Mouse (Mus musculus) ES-E14 (cell line): Measurements from ENCODE around the gene Ano9. TPM values are rescaled to one million over a fixed set of nuclear protein-coding genes. Genes with fewer than 3 reads are reported as not detected.

ENCODE experiments used
- DNase-seq: peaks from one replicate; pipeline ENCODE4 v3.0.0-alpha.2; 2013; ENCODE audit warnings: low read depth, low spot score
- H3K27ac ChIP-seq: 2 replicates; pipeline ENCODE4 v1.5.1; 2012; ENCODE audit warnings: low read depth, mild to moderate bottlenecking, low read length, moderate library complexity, mixed read lengths; ENCODE audit not compliant: poor library complexity, insufficient read depth, severe bottlenecking
- H3K36me3 ChIP-seq: 2 replicates; pipeline ENCODE4 v1.6.1; 2012; ENCODE audit warnings: mild to moderate bottlenecking, low read length, moderate library complexity, mixed read lengths; ENCODE audit not compliant: control insufficient read depth, poor library complexity, insufficient read depth, severe bottlenecking
- H3K4me1 ChIP-seq, 2 experiments: fragments of 150-350 bp in 1 of 2; sonication (generic) in 1 of 2; 2 replicates each; pipeline ENCODE4 v1.6.1; 2012; ENCODE audit warnings: low read length in 2 of 2, mild to moderate bottlenecking in 1 of 2, mixed read lengths in 1 of 2; ENCODE audit not compliant: control insufficient read depth in 2 of 2, insufficient read depth in 2 of 2, poor library complexity in 1 of 2
- H3K4me3 ChIP-seq, 2 experiments: fragments of 150-350 bp in 1 of 2; sonication (generic) in 1 of 2; 2 replicates each; pipeline ENCODE4 v1.5.1; 2012; ENCODE audit warnings: low read length in 2 of 2, low read depth in 1 of 2, mild to moderate bottlenecking in 1 of 2, mixed read lengths in 1 of 2; ENCODE audit not compliant: insufficient read depth in 1 of 2, poor library complexity in 1 of 2, severe bottlenecking in 1 of 2
- H3K9ac ChIP-seq: 2 replicates; pipeline ENCODE4 v1.6.1; 2012; ENCODE audit warnings: low read depth, mild to moderate bottlenecking, low read length, mixed read lengths; ENCODE audit not compliant: poor library complexity, insufficient read depth, severe bottlenecking
- H3K9me3 ChIP-seq: fragments of 150-350 bp; sonication (generic); 2 replicates; pipeline ENCODE4 v1.6.1; 2012; ENCODE audit warnings: low read depth, mild to moderate bottlenecking, low read length; ENCODE audit not compliant: control insufficient read depth, insufficient read depth
- CHD2 ChIP-seq: IDR thresholded peaks from 2 replicates; pipeline ENCODE4 v1.6.1; 2014; ENCODE audit warnings: mild to moderate bottlenecking, low read depth, low read length, inconsistent platforms
- HCFC1 ChIP-seq: IDR thresholded peaks from 2 replicates; pipeline ENCODE4 v1.6.1; 2012; ENCODE audit warnings: low read length, inconsistent platforms, borderline replicate concordance; ENCODE audit not compliant: insufficient read depth
- MAFK ChIP-seq: IDR thresholded peaks from 2 replicates; pipeline ENCODE4 v1.6.1; 2014; ENCODE audit warnings: mild to moderate bottlenecking, low read depth, low read length, inconsistent platforms; ENCODE audit not compliant: insufficient read depth
- ZC3H11A ChIP-seq: IDR thresholded peaks from 2 replicates; pipeline ENCODE4 v1.6.1; 2012; ENCODE audit warnings: low read depth, mild to moderate bottlenecking, inconsistent platforms, low read length, borderline replicate concordance
- ZNF384 ChIP-seq: IDR thresholded peaks from 2 replicates; pipeline ENCODE4 v1.6.1; 2012; ENCODE audit warnings: low read depth, low read length, inconsistent platforms
- in situ Hi-C, 2 experiments: fragments of 600-800 bp; cut with MboI; formaldehyde crosslinking; loops; one replicate each; pipeline ENCODE4 v1.15.1; 2025; ENCODE audit warnings: low sequenced_read_pairs in 2 of 2, inconsistent platforms in 1 of 2; ENCODE audit not compliant: unreplicated experiment in 2 of 2
- total RNA-seq: library from RNA; depleted of rRNA; stranded (reverse); fragments of 300-350 nt; gene quantifications from 2 replicates; pipeline ENCODE4 v1.2.3, GENCODE M21; 2012

The Ano9 gene
- total RNA-seq, 1 experiment = 26.4 TPM

GRCm38 (mm10) chr7:141077841-141078240 is 39.8 kb downstream of the Ano9 start, which contains the start of gene Pkp3:
Pkp3 (plus strand) TSS chr7:141078218.
- peaks cover 0 to 27% of the 10 kb centered on the region in 2 experiments; a peak in 1 of 4 replicates for H3K4me1 ChIP-seq
- H3K36me3 ChIP-seq = no peaks in the 10 kb centered on the region
- no peaks in the 10 kb centered on the region for H3K9me3 ChIP-seq
- peak within 1 kb of the TSS; percentile 19 to 23; a peak in 3 of 4 replicates for H3K4me3 ChIP-seq
- TF ChIP-seq ZC3H11A (no peak), ZNF384 (no peak), HCFC1 (no peak), CHD2 (no peak), MAFK (no peak)
- in situ Hi-C loops = no loop called here
- no peak within 1 kb of the TSS for H3K9ac ChIP-seq
- no peak for DNase-seq
- no peak within 1 kb of the TSS for H3K27ac ChIP-seq

- peaks cover 0 to 21% of the 10 kb centered on the region in 2 experiments; a peak in 3 of 4 replicates for H3K4me1 ChIP-seq
- in situ Hi-C loops = loop anchor here in 1 of 2 experiments (25.0 kb wide), 1 partner anchor 236 kb away; the partner anchor contains the start of genes Odf3, Scgb1c1 and Urah
- no peak for DNase-seq
- no peaks in the 10 kb centered on the region for H3K36me3 ChIP-seq
- no peak overlapping the region for H3K9ac ChIP-seq
- H3K4me3 ChIP-seq = no peak overlapping the region
- no peak overlapping the region for H3K27ac ChIP-seq
- no peaks in the 10 kb centered on the region for H3K9me3 ChIP-seq
- TF ChIP-seq ZC3H11A = no peak
- no peak for TF ChIP-seq CHD2
- TF ChIP-seq HCFC1 = no peak
- no peak for TF ChIP-seq ZNF384
- TF ChIP-seq MAFK = no peak
These were observed 43.8 kb downstream of the Ano9 start for GRCm38 (mm10) chr7:141073782-141074181.

- TF ChIP-seq MAFK (no peak), ZNF384 (no peak), CHD2 (no peak), HCFC1 (no peak), ZC3H11A (no peak)
- Histone ChIP-seq H3K36me3 (peaks cover 7% of the 10 kb centered on the region; the same call in 1 of the 2 replicates), H3K9ac (no peak overlapping the region), H3K4me3 (no peak overlapping the region), H3K27ac (no peak overlapping the region), H3K4me1 (peaks cover 0 to 11% of the 10 kb centered on the region in 2 experiments; a peak in 3 of 4 replicates), H3K9me3 (no peaks in the 10 kb centered on the region)
- in situ Hi-C loops = loop anchor here in 1 of 2 experiments (25.0 kb wide), 1 partner anchor 235 kb away; the partner anchor contains the start of genes Odf3, Scgb1c1 and Urah
- DNase-seq = no peak
These were observed 45.4 kb downstream of the Ano9 start for GRCm38 (mm10) chr7:141072017-141072745.

- DNase-seq = peak; percentile 96
- Histone ChIP-seq H3K27ac (no peak overlapping the region), H3K4me1 (peaks cover 0 to 13% of the 10 kb centered on the region in 2 experiments; a peak in 3 of 4 replicates), H3K4me3 (peak overlapping the region; percentile 67 to 68), H3K9ac (peak overlapping the region; percentile 63), H3K36me3 (peaks cover 14% of the 10 kb centered on the region; the same call in 1 of the 2 replicates), H3K9me3 (no peaks in the 10 kb centered on the region)
- TF ChIP-seq ZC3H11A (peak; percentile 57), HCFC1 (0 out of 2 replicates have a peak, but pooled peaks have one; percentile 16), MAFK (no peak), ZNF384 (no peak)
- in situ Hi-C loops = loop anchor here in 1 of 2 experiments (25.0 kb wide), 1 partner anchor 233 kb away; the partner anchor contains the start of genes Odf3, Scgb1c1 and Urah
These were observed 47.3 kb downstream of the Ano9 start for GRCm38 (mm10) chr7:141070058-141070862.
